Mouse (Mus musculus): ENCODE results near the gene Klhl29.

GRCm38 (mm10) chr12:5119726-5120125, 255.8 kb downstream of the Klhl29 start:
- TF ChIP-seq CTCF (conservative IDR thresholded peaks at IDR 0.05; ENCODE audit: low read length) (no peak), NANOG (IDR thresholded peaks at IDR 0.05; ENCODE audit: borderline replicate concordance, low read length) (no peak), POU5F1 (IDR thresholded peaks at IDR 0.05; ENCODE audit: borderline replicate concordance, low read length) (peak; percentile 37; the same call in 1 of the 2 replicates)

Measured in E14TG2a.4 (cell line).